Mouse (Mus musculus) hindbrain, embryonic 12.5 days (tissue): ENCODE results near the gene Sesn2. TPM values are rescaled to one million over a fixed set of nuclear protein-coding genes. Genes with fewer than 3 reads are reported as not detected.
"Not testable (repeated sequence)": the region's sequence is repeated elsewhere in the genome, so short reads cannot be mapped to it uniquely, and the experiment has no call there.

Experiments
- ATAC-seq: fragments of 200-750 bp; cut with Nextera tagmentation; 2 replicates; pipeline ENCODE4 v1.8.0; 2017; ENCODE audit warnings: moderate TSS enrichment; ENCODE audit not compliant: low FRiP score
- H3K27ac ChIP-seq: fragments of 300-500 bp; sonication (generic); 2 replicates; pipeline ENCODE4 v1.5.1; 2016; ENCODE audit warnings: mild to moderate bottlenecking
- H3K27me3 ChIP-seq: fragments of 300-500 bp; sonication (generic); 2 replicates; pipeline ENCODE4 v1.6.1; 2016; ENCODE audit warnings: mild to moderate bottlenecking
- H3K36me3 ChIP-seq: fragments of 300-500 bp; sonication (generic); 2 replicates; pipeline ENCODE4 v1.6.1; 2016; ENCODE audit warnings: mild to moderate bottlenecking
- H3K4me1 ChIP-seq: fragments of 300-500 bp; sonication (generic); 2 replicates; pipeline ENCODE4 v1.6.1; 2016
- H3K4me2 ChIP-seq: fragments of 300-500 bp; sonication (generic); replicated peaks from 2 replicates; pipeline ENCODE4 v1.6.1; 2016; ENCODE audit warnings: mild to moderate bottlenecking
- H3K4me3 ChIP-seq: fragments of 300-500 bp; sonication (generic); 2 replicates; pipeline ENCODE4 v1.5.1; 2016; ENCODE audit warnings: mild to moderate bottlenecking
- H3K9ac ChIP-seq: fragments of 300-500 bp; sonication (generic); 2 replicates; pipeline ENCODE4 v1.6.1; 2016; ENCODE audit warnings: mild to moderate bottlenecking, moderate library complexity
- H3K9me3 ChIP-seq: fragments of 300-500 bp; sonication (generic); replicated peaks from 2 replicates; pipeline ENCODE4 v1.6.1; 2016; ENCODE audit warnings: mild to moderate bottlenecking
- WGBS: fragments of 180-500 bp; shearing (Covaris S2); methylation state at CpG from one replicate; pipeline ENCODE4 v1.1.7; 2016; 5-methylcytosine and 5-hydroxymethylcytosine counted together
- polyA plus RNA-seq: library from polyadenylated mRNA; unstranded; fragments of >200 nt; fragmentation: Nextera tagmentation; extraction: Ambion mirVana; gene quantifications from 2 replicates; pipeline ENCODE4 v1.2.1, GENCODE M21; 2016

Gene Sesn2
- polyA plus RNA-seq, 1 experiment from 2014 or later = 12.1 TPM

DNA sequence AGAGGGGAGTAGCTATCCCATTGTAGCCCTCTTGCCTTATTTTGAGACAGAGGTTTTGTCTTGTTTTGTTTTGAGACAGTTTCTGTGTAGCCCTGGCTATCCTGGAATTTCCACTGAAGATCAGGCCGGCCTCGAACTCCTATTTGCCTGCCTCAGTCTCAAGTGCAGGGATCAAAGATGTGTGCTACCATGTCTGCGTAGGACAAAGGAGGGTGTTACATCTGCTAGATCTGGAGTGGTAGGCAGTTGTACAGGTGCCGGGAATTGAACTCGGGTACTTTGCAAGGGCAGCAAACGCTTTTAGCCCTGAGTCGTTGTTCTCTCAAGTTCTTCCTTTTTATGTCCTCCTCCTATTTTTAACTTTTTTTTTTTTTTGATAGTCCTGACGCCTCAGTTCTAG, 19.2 kb downstream of the Sesn2 start:
- H3K4me1 ChIP-seq = peaks cover 11% of the 10 kb centered on the region; the same call in 1 of the 2 replicates
- no peak overlapping the region for H3K4me2 ChIP-seq
- WGBS = 91% methylated on average over 8 of the region's 8 CpGs
- peaks cover 14% of the 10 kb centered on the region; the same call in 1 of the 2 replicates for H3K36me3 ChIP-seq
- H3K9ac ChIP-seq = no peak overlapping the region
- no peak overlapping the region for H3K27ac ChIP-seq
- no peak overlapping the region for H3K4me3 ChIP-seq
- no peaks in the 10 kb centered on the region for H3K27me3 ChIP-seq
- H3K9me3 ChIP-seq = no peaks in the 10 kb centered on the region
- no peak for ATAC-seq

DNA sequence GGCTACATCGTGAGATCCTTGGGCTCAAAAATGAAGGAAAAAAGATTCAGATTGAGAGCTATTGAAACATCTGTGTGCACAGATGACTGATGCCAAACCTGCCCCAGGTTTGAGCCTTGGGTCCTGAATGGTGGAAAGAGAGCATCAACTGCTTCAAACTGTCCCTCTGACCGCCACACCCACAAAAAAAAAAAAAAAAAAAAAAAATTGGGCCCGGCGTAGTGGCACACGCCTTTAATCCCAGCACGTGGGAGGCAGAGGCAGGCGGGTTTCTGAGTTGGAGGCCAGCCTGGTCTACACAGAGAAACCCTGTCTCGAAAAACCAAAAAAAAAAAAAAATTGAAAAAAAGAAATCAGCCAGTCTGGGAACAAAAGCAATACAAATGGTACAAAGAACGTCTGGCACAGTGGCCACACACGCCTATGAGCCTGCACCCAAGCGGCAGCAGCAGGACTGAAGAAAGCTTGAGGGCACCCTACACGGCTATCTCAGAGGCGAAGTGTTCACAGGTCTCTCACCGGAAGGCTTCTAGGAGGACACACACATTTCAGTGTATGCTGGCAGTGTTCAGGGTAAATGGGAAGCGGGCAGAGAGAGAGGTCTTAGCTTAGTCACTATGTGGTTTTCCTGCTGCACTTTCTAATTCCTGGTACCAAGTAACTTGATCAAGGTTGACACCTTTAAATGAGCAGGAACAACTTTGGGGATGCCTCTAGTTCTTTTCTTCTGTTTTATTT, 19.9 kb downstream of the Sesn2 start:
- no peaks in the 10 kb centered on the region for H3K9me3 ChIP-seq
- H3K9ac ChIP-seq = no peak overlapping the region
- H3K4me2 ChIP-seq = no peak overlapping the region
- H3K4me1 ChIP-seq = peaks cover 11% of the 10 kb centered on the region; the same call in 1 of the 2 replicates
- 95% methylated on average over 15 of the region's 15 CpGs for WGBS
- ATAC-seq = no peak
- no peak overlapping the region for H3K27ac ChIP-seq
- no peaks in the 10 kb centered on the region for H3K27me3 ChIP-seq
- no peak overlapping the region for H3K4me3 ChIP-seq
- peaks cover 11% of the 10 kb centered on the region; the same call in 1 of the 2 replicates for H3K36me3 ChIP-seq

DNA sequence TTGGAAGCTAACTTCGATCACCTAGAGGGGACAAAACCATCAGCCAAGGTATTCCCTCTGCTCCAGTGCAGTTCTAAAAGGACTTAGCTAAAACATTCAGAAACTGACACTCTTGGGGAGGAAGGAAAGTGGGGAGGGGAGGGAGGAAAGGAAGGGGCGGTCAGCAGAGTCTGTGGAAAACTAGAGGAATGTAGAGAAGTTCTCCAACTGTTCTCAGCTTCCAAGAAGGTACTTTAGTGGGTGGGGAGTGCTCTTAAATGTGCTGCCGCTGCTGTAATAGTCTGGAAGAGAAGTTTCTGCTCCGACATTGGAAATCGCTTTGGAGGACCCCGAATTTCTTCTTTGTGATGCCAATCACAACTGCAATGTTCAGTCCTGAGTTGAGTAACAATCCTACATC, 21.3 kb downstream of the Sesn2 start:
- no peak for ATAC-seq
- H3K4me3 ChIP-seq = no peak overlapping the region
- 80% methylated on average over 6 of the region's 6 CpGs for WGBS

DNA sequence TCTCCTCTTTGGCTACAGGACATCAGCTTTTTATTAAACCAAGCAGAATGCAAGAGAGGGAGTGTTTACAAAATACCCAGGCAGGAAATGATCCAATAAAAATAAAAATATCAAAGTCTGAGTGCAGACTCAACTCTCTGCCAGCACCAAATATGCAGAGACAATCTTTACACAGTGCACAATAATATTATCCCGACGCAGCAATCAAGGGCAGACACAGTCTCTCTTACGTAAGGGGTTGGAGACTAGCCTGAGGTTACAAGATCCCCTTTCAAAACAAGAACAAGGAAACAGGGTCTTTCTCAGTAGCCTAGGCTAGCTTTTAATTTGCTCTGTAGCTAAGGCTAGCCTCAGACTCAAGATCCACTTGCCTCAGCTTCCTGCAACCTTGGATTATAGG, 21.8 kb downstream of the Sesn2 start:
- Histone ChIP-seq H3K36me3 (no peaks in the 10 kb centered on the region), H3K9ac (no peak overlapping the region), H3K27ac (no peak overlapping the region), H3K27me3 (no peaks in the 10 kb centered on the region), H3K4me2 (no peak overlapping the region), H3K9me3 (no peaks in the 10 kb centered on the region), H3K4me1 (peaks cover 11% of the 10 kb centered on the region; the same call in 1 of the 2 replicates), H3K4me3 (no peak overlapping the region)
- no peak for ATAC-seq
- WGBS = 93% methylated on average over 3 of the region's 3 CpGs

More for the DNA sequence above, 21.3 kb downstream of the Sesn2 start:
- Histone ChIP-seq H3K4me2 (no peak overlapping the region), H3K27me3 (no peaks in the 10 kb centered on the region), H3K36me3 (no peaks in the 10 kb centered on the region), H3K9me3 (no peaks in the 10 kb centered on the region), H3K9ac (no peak overlapping the region), H3K4me1 (peaks cover 11% of the 10 kb centered on the region; the same call in 1 of the 2 replicates), H3K27ac (no peak overlapping the region)

DNA sequence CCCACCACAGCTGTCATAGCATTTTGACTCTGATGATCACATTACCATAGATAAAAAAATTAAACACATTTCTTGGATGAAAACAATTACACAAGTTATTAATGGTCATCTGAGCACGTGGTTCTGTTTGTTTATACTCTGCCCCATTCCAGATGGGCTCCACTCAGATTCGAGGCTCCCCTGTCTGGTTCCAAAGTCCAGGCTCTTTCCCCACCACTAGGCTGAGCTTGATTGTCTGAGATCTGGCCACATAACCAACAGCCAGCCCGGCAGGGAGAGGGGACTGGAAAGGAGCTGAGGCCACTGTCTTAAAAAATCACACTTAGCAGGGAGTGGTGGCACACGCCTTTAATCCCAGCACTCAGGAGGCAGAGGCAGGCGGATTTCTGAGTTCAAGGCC, 25.5 kb downstream of the Sesn2 start:
- Histone ChIP-seq H3K27me3 (no peaks in the 10 kb centered on the region), H3K4me3 (no peak overlapping the region), H3K4me1 (no peaks in the 10 kb centered on the region), H3K36me3 (no peaks in the 10 kb centered on the region), H3K4me2 (no peak overlapping the region), H3K9ac (no peak overlapping the region), H3K27ac (no peak overlapping the region), H3K9me3 (no peaks in the 10 kb centered on the region)
- WGBS = 74% methylated on average over 5 of the region's 5 CpGs
- ATAC-seq = no peak

DNA sequence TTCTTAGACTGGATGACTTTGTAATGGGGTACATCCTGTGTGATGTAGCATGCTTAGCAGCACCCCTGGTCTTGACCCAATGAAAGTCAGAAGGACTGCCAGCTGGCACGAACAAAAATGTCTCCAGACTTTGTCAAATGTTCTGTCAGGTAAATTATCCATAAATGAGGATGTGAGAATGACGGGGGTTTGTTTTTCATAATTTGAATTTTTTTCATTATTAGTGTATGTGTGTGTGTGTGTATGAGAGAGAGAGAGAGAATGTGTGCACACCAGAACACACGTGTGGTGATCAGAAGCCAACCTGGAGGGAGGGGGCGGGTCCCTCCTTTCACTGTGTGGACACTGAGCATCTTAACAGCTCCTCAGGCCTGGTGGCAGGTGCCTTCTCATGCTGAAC, 26.1 kb downstream of the Sesn2 start:
- Histone ChIP-seq H3K4me2 (no peak overlapping the region), H3K4me3 (no peak overlapping the region), H3K9me3 (no peaks in the 10 kb centered on the region), H3K36me3 (no peaks in the 10 kb centered on the region), H3K27me3 (no peaks in the 10 kb centered on the region), H3K9ac (no peak overlapping the region), H3K4me1 (no peaks in the 10 kb centered on the region), H3K27ac (no peak overlapping the region)
- WGBS = 84% methylated on average over 4 of the region's 4 CpGs
- ATAC-seq = no peak

DNA sequence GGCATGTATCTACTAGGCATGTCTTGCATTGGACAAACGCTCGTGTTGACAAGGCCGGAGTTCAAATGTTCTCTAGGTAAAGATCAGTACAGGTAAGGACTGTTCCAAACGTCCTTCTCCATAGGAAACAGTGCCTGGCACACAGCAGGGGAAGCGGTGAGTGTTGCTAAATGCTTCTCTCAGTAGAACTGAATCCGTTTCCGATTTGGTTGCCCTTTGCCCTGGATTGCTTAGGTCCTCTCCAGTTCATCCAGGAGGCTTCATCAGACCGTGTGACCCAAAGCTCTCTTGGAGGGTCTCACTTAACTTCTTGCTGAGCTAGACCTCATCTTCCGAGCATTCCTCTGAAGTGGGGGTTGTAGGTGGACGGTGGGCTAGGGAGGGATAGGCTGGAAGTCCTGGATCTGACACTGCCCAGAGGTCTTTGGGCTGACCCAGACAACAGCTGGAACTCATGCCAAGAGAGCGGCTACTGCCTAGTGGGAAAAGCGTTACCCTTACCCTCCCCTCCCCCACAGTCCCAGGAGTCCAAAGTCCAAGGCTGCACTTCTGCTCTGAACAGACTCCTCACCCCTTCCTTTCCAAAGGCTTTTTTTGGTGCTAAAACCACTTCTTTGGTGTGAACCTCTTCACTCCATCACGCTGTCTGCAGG, 27.2 kb downstream of the Sesn2 start:
- Histone ChIP-seq H3K27ac (no peak overlapping the region), H3K27me3 (no peaks in the 10 kb centered on the region), H3K4me1 (no peaks in the 10 kb centered on the region), H3K9ac (no peak overlapping the region), H3K4me3 (no peak overlapping the region), H3K4me2 (no peak overlapping the region), H3K36me3 (no peaks in the 10 kb centered on the region), H3K9me3 (no peaks in the 10 kb centered on the region)
- 79% methylated on average over 13 of the region's 13 CpGs for WGBS
- ATAC-seq = no peak

DNA sequence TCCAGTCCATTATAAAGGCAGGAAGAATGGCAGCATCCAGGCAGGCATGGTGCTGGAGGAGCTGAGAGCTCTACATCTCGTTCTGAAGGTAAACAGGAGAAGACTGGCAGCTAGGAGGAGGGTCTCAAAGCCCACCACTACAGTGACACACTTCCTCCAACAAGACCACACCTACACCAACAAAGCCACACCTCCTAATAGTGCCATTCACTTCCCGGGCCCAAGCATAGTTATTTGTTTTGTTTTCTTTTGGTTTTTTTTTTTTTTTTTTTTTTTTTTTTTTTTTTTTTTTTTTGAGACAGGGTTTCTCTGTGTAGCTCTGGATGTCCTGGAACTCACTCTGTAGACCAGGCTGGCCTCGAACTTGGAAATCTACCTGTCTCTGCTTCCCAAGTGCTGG, 28.2 kb downstream of the Sesn2 start:
- not testable (repeated sequence) for H3K36me3 ChIP-seq, H3K27ac ChIP-seq, H3K9me3 ChIP-seq, H3K27me3 ChIP-seq, H3K4me2 ChIP-seq, H3K4me3 ChIP-seq, H3K4me1 ChIP-seq, H3K9ac ChIP-seq, ATAC-seq
- 62% methylated on average over 3 of the region's 3 CpGs for WGBS

DNA sequence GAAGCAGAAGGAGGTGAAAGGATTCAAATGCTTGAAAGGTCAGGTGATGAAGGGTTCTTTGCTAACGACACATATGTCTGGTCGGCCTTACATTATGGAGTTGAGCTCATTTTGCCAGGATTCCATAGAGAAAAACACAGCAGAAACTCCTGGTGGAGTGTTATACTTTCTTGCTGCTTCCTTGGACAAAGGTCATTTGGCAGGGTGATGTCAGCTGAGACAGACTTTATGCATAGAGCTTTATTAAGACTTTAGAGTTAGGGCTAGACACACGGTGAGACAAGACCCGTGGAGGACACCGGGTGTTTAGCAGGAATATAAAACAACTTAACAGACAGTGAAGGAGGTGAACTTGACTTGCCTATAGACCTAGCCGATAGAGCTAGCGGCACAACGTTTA, 32.5 kb downstream of the Sesn2 start:
- H3K36me3 ChIP-seq = no peaks in the 10 kb centered on the region
- no peak for ATAC-seq
- no peak overlapping the region for H3K4me2 ChIP-seq
- H3K4me3 ChIP-seq = no peak overlapping the region
- H3K9ac ChIP-seq = no peak overlapping the region
- no peaks in the 10 kb centered on the region for H3K4me1 ChIP-seq
- H3K9me3 ChIP-seq = no peaks in the 10 kb centered on the region
- H3K27ac ChIP-seq = no peak overlapping the region
- H3K27me3 ChIP-seq = no peaks in the 10 kb centered on the region
- WGBS = 94% methylated on average over 8 of the region's 8 CpGs

DNA sequence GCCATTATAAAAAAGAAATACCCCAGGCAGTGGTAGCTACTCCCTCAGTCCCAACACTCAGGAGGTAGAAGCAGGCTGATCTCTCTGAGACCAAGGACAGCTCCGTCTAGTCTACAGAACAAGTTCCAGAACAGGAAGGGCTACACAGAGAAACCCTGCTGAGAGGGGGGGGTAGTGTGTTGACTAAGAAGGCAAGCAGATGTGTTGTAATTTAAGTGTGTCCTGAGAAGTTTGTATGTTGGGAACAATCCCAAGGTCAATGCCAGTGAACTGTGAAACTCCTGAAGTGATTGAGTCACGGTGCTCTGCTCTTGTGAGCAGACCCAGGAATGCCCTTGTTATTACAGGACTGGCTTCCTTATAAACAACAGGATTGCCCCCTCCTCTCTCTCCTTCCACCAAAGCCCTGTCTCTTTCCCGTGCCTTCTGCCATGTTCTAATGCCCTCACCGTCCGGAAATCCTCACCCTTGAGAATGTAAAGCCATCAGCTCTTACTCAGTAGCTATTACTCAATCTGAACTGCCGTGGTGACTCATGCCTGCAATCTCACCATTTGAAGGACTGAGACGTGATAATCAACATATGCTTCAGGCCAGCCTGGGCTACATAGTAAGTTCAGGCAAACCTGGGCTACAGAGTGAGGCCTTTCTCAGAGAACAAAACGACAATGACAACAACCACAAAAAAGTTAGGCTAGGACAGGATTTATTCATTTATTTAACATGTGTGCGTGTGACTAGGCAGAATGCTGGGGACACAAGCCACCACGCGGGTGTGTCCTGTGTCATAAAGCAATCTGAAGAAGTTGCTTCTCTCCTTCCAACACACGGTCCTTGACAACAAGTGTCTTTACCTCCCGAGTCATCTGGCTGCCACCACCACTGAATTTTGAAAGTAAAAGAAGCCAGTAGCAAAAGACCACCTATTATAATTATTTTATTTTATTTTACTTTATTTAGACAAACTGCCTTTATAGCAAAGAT, 34.1 kb downstream of the Sesn2 start:
- WGBS = 81% methylated on average over 13 of the region's 13 CpGs
- Histone ChIP-seq H3K27ac (no peak overlapping the region), H3K4me1 (no peaks in the 10 kb centered on the region), H3K27me3 (no peaks in the 10 kb centered on the region), H3K36me3 (no peaks in the 10 kb centered on the region), H3K9ac (no peak overlapping the region), H3K9me3 (no peaks in the 10 kb centered on the region), H3K4me2 (no peak overlapping the region), H3K4me3 (no peak overlapping the region)
- no peak for ATAC-seq

DNA sequence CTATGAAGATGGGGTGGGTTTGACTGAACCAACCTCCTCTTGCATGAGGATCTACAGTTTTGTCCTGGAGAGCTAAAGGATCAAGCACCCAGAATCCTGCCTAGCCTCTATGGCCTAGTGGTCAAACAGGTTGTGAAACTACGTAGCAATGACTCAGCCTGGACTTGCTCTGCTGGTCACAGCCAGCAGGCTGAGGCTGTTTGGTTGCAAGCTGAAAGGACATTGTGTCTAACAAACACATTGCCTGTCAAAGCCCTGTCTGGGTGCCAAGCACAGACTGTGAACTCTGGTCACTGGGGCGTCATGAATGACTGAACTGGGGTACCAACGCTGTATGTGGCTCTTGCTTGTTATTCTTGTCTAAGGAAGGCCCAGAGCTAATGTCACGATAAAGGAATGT, 35.7 kb downstream of the Sesn2 start:
- H3K4me2 ChIP-seq = no peak overlapping the region
- no peak overlapping the region for H3K9ac ChIP-seq
- H3K4me1 ChIP-seq = no peaks in the 10 kb centered on the region
- 76% methylated on average over 4 of the region's 4 CpGs for WGBS
- H3K9me3 ChIP-seq = no peaks in the 10 kb centered on the region
- no peak overlapping the region for H3K27ac ChIP-seq
- H3K27me3 ChIP-seq = no peaks in the 10 kb centered on the region
- no peaks in the 10 kb centered on the region for H3K36me3 ChIP-seq
- ATAC-seq = no peak
- no peak overlapping the region for H3K4me3 ChIP-seq

DNA sequence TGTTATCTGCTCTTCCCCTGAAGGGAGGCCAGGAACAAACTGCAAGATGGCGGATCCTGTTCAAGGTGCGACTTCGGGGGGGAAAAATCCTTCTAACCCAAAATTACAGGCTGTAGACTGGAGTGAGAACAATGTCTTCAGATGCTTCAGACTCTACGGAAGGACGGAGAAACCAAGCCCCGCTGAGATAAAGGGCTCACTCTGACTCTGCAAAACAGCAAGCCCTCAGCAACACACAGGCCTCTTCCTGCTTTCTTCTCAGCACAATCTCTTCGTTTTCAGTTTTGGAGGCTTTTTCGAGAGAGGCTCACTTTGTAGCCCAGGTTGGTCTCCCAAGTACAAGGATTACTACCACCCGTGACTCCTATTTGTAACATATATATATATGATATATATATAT, 36.9 kb downstream of the Sesn2 start:
- no peaks in the 10 kb centered on the region for H3K4me1 ChIP-seq

More for the DNA sequence above, 36.9 kb downstream of the Sesn2 start:
- no peak overlapping the region for H3K4me2 ChIP-seq
- WGBS = 87% methylated on average over 9 of the region's 9 CpGs
- no peaks in the 10 kb centered on the region for H3K9me3 ChIP-seq
- no peaks in the 10 kb centered on the region for H3K36me3 ChIP-seq
- no peaks in the 10 kb centered on the region for H3K27me3 ChIP-seq
- no peak overlapping the region for H3K4me3 ChIP-seq
- H3K9ac ChIP-seq = no peak overlapping the region
- no peak overlapping the region for H3K27ac ChIP-seq
- no peak for ATAC-seq
